Mouse (Mus musculus) spleen, postnatal 4 days (tissue): ENCODE data around the gene Alg5.
"Not testable (repeated sequence)": the region's sequence is repeated elsewhere in the genome, so short reads cannot be mapped to it uniquely, and the experiment has no call there.

Source experiments
- DNase-seq, 2 experiments: peaks; one replicate each; pipeline ENCODE4 v3.0.0; 2022; ENCODE audit warnings: low spot score in 2 of 2

The Alg5 gene

GRCm38 (mm10) chr3:54735247-54736046, at the start of gene Alg5, which contains the start of gene Exosc8:
Gene Alg5, plus strand, starts transcription at chr3:54735539.
Gene Exosc8, minus strand, starts transcription at chr3:54735393.
- DNase-seq: peak; percentile 91 to 99

DNA sequence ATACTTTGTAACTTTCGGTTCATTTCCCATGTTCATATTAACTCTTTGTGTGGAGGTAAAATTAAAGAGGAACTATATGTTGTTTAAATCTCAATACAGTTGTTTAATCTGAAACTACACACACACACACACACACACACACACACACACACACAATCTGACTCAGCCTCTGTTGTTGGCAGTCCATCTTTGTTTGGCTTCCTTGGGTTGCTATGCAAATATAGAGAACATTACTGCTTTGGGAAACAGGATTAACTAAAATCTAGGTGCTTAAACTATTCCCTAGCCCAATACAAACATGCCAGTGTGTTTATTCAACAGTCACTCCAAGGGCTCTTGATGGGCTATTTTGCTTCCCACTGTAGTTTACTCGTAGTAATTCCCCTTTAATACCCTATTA, 48.1 kb upstream of the Alg5 start:
- DNase-seq: no peak

- no peak for DNase-seq
Observed at GRCm38 (mm10) chr3:54689091-54689490, 46.2 kb upstream of the Alg5 start.

DNA sequence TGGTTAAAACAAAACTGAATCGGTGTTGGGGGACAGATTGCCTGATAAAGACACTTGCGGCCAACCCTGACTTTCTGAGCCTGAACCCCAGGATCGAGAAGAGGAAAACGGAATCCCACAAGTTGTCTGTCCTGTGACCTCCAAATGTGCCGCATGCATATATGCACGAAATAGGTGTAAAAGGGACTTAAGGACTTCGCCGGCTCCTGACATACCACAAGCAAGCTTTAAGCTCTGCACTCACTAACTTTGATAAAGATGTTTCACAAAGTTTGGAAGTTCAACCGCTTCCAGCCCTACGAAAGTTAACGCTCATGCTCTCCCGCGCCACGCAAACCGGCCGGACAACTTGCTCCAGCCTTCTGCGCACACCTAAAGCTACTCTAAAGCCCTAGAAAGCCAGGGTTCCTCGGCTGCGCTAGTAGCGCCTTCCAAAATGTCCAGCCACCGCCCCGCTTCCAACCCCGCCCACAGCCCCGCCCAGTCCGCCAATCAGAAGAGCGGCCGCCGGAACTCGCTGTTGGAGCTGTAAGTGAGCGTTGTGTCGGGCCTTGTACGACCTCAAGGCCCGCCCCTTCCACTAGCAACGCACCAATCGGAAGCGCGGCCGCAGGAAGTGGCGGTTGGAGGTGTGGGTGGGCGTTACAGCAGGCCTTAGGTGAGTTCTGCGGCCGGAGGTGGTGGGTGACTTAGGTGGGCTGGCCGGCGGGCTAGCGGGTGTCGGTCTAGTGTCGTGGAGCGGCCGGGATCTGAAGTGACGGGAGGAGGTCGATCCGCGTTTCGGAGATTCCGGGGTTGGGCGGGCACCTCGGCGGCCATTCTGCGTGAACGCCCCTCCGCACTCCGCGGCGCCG, 42.9 kb upstream of the Alg5 start, which contains the start of gene Supt20:
Gene Supt20 (plus strand): TSS at position 606 of the 854 bp plus-strand sequence.
- DNase-seq: peak; percentile 91 to 95

DNA sequence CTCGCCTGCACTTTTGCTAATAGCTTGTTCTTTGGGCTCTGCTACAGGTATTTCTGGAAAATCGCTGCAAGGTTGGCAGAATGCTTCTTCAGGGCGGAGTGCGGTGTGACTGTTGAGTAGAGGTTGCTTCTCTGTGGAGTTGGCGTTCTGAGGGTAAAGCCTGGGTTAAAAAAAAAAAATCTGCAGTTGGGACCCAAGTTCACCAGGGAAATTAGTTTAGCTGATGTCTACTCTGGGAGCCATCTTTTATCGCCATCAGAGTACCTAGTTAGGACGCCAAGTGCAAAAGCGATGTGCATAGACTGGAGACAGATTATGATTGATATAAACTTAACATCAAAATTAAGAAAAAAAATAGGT, 42.3 kb upstream of the Alg5 start:
- DNase-seq: no peak

DNA sequence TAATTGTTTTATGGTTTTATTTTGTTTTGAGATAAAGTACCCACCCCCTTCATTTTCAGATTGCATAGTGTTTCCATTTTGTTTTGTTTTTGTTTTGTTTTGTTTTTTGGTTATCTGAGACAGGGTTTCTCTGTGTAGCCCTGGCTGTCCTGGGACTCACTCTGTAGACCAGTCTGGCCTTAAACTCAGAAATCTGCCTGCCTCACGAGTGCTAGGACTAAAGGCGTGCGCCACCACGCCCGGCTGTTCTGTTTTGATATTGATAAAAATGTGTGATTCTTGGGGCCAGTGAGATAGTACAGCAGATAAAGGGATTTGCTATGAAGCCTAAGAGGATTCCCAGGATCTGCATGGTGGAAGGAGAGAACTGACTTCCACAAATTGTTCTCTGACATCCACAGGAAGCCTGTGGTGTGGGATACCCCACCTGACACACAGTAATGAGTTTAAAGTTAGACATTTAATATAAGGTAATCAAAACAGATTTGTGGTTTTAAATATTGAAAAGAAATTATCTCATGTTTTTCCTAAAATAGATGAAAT, 35.5 kb upstream of the Alg5 start:
- no peak for DNase-seq

GRCm38 (mm10) chr3:54704106-54704505, 31.2 kb upstream of the Alg5 start:
- DNase-seq: not testable (repeated sequence)

DNA sequence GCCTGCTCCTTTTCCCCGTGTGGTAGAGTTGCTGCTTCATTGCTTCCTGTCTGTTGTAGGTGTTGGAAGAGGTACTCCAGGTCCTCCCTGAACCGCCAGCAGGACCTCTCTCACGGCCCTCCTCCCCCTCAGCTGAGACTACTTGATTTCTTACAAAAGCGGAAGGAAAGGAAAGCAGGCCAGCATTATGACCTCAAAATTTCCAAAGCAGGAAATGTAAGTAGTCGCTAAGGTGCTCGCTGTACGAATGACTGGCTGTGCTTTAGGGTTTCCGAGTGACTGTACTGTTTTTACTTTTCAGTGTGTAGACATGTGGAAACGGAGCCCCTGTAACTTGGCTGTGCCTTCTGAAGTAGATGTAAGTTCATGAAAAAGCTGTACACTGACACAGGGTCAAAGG, 26.4 kb upstream of the Alg5 start:
- DNase-seq: no peak

- DNase-seq: no peak
Observed at GRCm38 (mm10) chr3:54714253-54714652, 21.1 kb upstream of the Alg5 start, which contains the start of gene Gm21958. Gene Gm21958, minus strand, starts transcription at chr3:54714353.

GRCm38 (mm10) chr3:54715461-54715860, 19.9 kb upstream of the Alg5 start:
- no peak for DNase-seq

DNA sequence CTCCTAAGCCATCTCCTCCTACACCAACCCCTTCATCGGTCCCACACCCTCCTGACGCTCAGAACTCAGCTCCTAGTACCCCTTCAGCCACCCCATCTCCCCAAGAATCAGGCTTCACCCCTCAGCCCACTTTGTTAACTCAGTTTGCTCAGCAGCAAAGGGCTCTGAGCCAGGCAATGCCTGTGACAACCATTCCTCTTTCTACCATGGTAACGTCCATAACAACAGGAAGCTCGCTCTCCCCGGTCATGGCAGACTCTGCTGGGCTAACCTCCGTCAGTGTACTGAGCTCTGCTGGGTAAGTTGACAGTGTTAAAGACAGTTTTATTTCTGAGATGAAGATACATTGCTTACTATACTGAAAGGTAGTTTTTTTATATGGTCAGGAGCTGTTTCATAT, 18.0 kb upstream of the Alg5 start:
- no peak for DNase-seq

DNA sequence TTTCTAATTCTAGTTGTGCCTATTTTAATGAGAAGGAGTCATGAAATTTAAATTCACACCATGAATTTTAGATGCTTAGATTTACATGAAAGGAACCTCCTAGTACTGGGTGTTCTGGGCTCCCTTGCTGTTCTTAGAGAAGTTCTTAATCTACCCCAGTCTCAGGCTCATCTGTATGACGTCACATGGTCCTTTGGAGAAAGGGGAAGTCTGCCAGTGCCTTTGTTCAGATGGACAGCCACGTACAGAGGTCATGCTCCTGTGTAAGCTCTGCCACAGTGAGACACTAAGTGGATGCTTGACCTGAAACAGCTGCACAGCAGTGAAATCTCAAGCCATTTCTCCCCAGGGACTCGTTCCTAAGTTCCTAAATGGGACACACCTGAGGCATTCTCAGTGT, 16.4 kb upstream of the Alg5 start:
- DNase-seq: no peak

GRCm38 (mm10) chr3:54723741-54724500, 11.4 kb upstream of the Alg5 start:
- peak in 1 of 2 experiments; percentile 16 for DNase-seq

- DNase-seq: no peak
Observed at GRCm38 (mm10) chr3:54725344-54725743, 10.0 kb upstream of the Alg5 start.

GRCm38 (mm10) chr3:54727588-54727987, 7.8 kb upstream of the Alg5 start:
- DNase-seq: no peak

DNA sequence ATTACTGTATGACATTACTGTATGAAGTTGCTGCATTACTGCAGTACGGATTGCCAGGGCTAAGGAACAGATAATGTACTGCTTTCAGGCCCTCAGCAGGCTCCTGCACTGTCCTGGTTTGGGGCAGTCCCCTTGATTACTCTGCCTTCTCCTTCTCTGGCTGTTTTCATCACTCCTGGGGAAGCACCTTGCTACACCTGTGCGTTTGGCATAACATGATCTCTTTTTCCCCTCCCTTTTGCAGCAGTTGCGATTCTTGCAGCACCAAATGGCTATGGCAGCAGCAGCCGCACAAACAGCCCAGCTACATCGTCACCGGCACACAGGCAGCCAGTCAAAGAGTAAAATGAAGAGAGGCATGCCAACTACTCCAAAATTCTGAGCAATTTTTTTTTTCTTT, 7.2 kb upstream of the Alg5 start:
- DNase-seq: no peak

- DNase-seq: no peak
Observed at GRCm38 (mm10) chr3:54731626-54732150, 3.7 kb upstream of the Alg5 start.

DNA sequence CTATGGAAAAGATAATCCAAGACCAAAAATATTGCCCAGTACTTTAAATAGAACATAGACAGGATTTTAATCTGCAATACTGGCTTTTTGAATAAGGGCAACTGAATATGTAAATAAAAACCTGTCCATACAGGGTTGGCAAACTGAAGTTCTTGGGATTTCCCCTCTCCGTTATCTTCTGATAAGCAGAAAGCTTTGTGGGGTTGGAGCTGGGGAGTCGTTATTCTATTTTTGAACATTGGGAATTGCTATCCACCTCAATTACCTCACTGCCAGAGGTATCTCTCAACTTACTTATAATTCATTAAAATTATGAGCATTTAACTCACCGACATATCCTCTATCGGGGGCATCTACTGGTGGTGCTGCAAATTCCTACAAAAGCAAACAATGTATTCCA, 3.0 kb upstream of the Alg5 start:
- no peak for DNase-seq

DNA sequence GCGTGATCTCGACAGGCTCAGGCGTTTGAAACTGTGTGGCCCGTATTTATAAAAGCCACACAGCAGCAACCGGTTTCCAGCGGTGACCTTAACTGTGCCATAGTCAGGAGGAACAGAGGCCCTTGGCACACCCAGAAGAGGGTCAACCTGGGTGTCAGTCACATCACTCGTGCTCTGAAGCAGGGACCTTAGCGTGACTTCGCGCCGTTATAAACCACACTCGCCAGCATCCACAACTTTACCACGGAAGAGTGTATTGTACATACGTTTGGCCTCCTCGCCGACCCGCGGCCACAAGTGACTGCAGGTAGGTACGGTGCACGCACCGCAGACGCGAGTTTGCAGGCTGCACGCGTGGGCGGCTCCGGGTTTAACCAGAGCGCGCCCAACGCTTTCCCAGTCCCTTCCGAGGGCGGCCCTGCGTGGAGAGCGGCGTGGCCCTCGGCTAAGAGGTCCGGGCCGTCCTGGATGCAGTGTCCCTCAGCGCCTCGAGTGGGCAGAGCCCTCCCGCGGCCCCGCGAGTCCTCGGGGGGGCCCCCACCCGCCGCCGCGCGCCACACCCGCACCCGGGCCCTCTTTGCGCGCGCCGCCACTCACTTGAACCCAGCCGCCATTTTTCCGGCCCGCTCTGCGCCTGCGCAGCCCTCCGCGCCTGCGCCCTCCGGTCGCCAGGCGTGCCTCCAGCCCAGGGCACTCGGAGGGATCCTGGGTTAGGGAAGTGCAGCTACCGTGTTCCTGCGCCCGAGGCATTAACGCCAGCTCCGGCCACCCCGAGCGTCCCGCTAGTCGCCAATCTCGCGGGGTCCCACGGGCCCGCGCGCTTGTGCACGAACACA, 710 bp upstream of the Alg5 start:
- peak; percentile 93 to 98 for DNase-seq

DNA sequence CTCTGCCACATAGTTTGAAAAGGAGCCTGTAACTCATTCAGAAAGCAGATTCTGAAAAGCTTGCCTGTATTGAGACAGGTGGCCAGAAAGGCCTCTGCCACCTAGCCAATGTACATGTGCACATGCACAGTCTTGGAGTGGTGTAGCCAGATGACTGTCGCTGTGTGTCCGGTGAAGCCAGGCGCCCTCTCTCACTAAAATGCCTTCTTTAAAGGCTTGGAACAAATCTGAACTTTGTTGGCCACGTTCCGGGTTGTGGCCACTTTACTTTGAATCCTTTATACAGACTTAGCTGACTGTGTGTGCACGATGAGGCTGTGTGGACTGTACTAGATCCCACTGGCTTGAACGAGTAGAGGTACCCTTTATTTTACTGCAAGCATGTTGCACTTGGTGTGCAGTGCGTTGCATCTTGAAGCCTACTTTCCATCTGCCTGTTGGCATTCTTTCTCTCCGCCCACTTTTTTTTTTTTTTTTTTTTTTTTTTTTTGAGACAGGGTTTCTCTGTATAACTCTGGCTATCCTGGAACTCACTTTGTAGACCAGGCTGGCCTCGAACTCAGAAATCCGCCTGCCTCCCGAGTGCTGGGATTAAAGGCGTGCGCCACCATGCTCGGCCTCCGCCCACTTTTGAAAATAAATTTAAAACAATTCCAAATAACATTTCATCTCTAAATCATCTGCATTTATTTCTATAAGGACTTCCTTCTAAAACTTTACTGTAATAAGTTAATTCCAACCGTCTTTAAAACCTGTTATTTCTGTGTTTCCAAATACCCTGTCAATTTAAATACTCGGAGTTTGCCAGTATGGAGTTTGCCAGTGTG, 975 bp downstream of the Alg5 start:
- DNase-seq: no peak
